Mouse (Mus musculus) liver, postnatal 0 days (tissue): ENCODE data around the gene Trpc1. TPM values are rescaled to one million over a fixed set of nuclear protein-coding genes. Genes with fewer than 3 reads are reported as not detected.

ENCODE experiments used
- ATAC-seq: fragments of 200-750 bp; cut with Nextera tagmentation; 2 replicates; pipeline ENCODE4 v1.8.0; 2017; ENCODE audit warnings: mild to moderate bottlenecking, moderate library complexity
- DNase-seq: peaks from one replicate; pipeline ENCODE4 v3.0.0-alpha.2; 2016
- H3K27ac ChIP-seq: fragments of 300-500 bp; sonication (generic); 2 replicates; pipeline ENCODE4 v1.5.1; 2014; ENCODE audit warnings: antibody characterized with exemption, moderate library complexity, mild to moderate bottlenecking, low read depth
- H3K27me3 ChIP-seq: fragments of 300-500 bp; sonication (generic); 2 replicates; pipeline ENCODE4 v1.6.1; 2014; ENCODE audit warnings: low read length, control low read depth, mixed read lengths; ENCODE audit not compliant: insufficient read depth
- H3K36me3 ChIP-seq: fragments of 300-500 bp; sonication (generic); replicated peaks from 2 replicates; pipeline ENCODE4 v1.6.1; 2014; ENCODE audit warnings: mild to moderate bottlenecking, control low read depth, low read length, moderate library complexity, mixed read lengths; ENCODE audit not compliant: insufficient read depth
- H3K4me1 ChIP-seq: fragments of 300-500 bp; sonication (generic); 2 replicates; pipeline ENCODE4 v1.6.1; 2014; ENCODE audit warnings: antibody characterized with exemption, mild to moderate bottlenecking, control low read depth; ENCODE audit not compliant: insufficient read depth
- H3K4me2 ChIP-seq: fragments of 300-500 bp; sonication (generic); 2 replicates; pipeline ENCODE4 v1.6.1; 2014; ENCODE audit warnings: low read depth, mild to moderate bottlenecking, low read length, moderate library complexity, mixed read lengths
- H3K4me3 ChIP-seq: fragments of 300-500 bp; sonication (generic); 2 replicates; pipeline ENCODE4 v1.5.1; 2014; ENCODE audit warnings: low read depth, low read length
- H3K9ac ChIP-seq: fragments of 300-500 bp; sonication (generic); replicated peaks from 2 replicates; pipeline ENCODE4 v1.6.1; 2014; ENCODE audit warnings: mild to moderate bottlenecking, moderate library complexity
- H3K9me3 ChIP-seq: fragments of 300-500 bp; sonication (generic); 2 replicates; pipeline ENCODE4 v1.6.1; 2016; ENCODE audit warnings: mild to moderate bottlenecking, control low read depth, low read length, mixed read lengths
- CTCF ChIP-seq: sonication (generic); IDR thresholded peaks from 2 replicates; pipeline ENCODE4 v1.5.1; 2016; ENCODE audit warnings: antibody characterized with exemption, low read depth
- EP300 ChIP-seq: IDR thresholded peaks from 2 replicates; pipeline ENCODE4 v1.6.1; 2016; ENCODE audit warnings: antibody characterized with exemption, low read depth, mild to moderate bottlenecking
- WGBS: fragments of 180-500 bp; shearing (Covaris S2); extraction: QIAGEN DNeasy Blood & Tissue Kit; methylation state at CpG from one replicate; pipeline ENCODE4 v1.1.7; 2014; ENCODE audit not compliant: insufficient replicate concordance; 5-methylcytosine and 5-hydroxymethylcytosine counted together
- polyA plus RNA-seq: library from polyadenylated mRNA; unstranded; fragments of >200 nt; fragmentation: Nextera tagmentation; extraction: Ambion mirVana; gene quantifications from 2 replicates; pipeline ENCODE4 v1.2.1, GENCODE M21; 2015

Trpc1 gene
- polyA plus RNA-seq, 1 experiment from 2014 or later = 1.2 TPM

- Histone ChIP-seq H3K27ac (no peak overlapping the region), H3K4me3 (no peak overlapping the region), H3K4me1 (no peaks in the 10 kb centered on the region), H3K36me3 (peaks cover 2% of the 10 kb centered on the region; the same call in 1 of the 2 replicates), H3K9me3 (no peaks in the 10 kb centered on the region), H3K4me2 (no peak overlapping the region), H3K9ac (no peak overlapping the region), H3K27me3 (no peaks in the 10 kb centered on the region)
- DNase-seq = no peak
- TF ChIP-seq EP300 = no peak
- no peak for ATAC-seq
- WGBS = 78% methylated on average over 5 of the region's 5 CpGs
Measured at GRCm38 (mm10) chr9:95705371-95705770, 44.8 kb downstream of the Trpc1 start.

DNA sequence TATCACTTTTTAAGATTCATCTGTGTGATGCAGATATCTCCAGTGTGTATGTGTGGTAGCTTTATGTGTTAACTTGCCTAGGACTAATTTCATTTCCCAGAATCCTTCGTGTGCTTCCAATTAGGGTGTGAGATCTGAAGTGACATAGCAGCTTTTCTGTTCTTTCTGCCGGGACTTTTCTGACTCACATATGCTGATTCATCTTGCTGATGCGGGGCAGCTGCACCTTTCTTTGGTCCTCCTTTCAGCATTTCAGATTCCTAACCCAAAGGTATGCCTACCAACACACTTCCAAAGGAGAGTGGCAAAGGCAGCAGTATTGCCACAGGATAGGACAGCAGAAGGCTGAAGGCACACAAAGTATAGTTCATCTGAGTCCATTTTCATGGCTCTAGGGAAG lies 46.1 kb downstream of the Trpc1 start:
- 0 out of 2 replicates have a peak, but pooled peaks cover 2% of the 10 kb centered on the region for H3K36me3 ChIP-seq
- no peak overlapping the region for H3K9ac ChIP-seq
- no peak overlapping the region for H3K4me3 ChIP-seq
- no peak for ATAC-seq
- WGBS = 61% methylated on average over 3 of the region's 3 CpGs
- no peak for DNase-seq
- H3K4me1 ChIP-seq = no peaks in the 10 kb centered on the region
- H3K4me2 ChIP-seq = no peak overlapping the region
- no peak overlapping the region for H3K27ac ChIP-seq
- no peak for TF ChIP-seq EP300
- TF ChIP-seq CTCF = no peak
- H3K27me3 ChIP-seq = no peaks in the 10 kb centered on the region
- H3K9me3 ChIP-seq = no peaks in the 10 kb centered on the region

GRCm38 (mm10) chr9:95699273-95699672 lies 50.9 kb downstream of the Trpc1 start:
- Histone ChIP-seq H3K4me1 (no peaks in the 10 kb centered on the region), H3K9me3 (no peaks in the 10 kb centered on the region), H3K27ac (no peak overlapping the region), H3K4me2 (no peak overlapping the region), H3K36me3 (no peaks in the 10 kb centered on the region), H3K9ac (no peak overlapping the region), H3K4me3 (no peak overlapping the region), H3K27me3 (no peaks in the 10 kb centered on the region)
- DNase-seq (no peak), ATAC-seq (0 out of 2 replicates have a peak, but pooled peaks have one; percentile 36)
- no peak for TF ChIP-seq EP300
- TF ChIP-seq CTCF = no peak
- whole genome bisulfite sequencing = 49% methylated on average over 4 of the region's 4 CpGs

DNA sequence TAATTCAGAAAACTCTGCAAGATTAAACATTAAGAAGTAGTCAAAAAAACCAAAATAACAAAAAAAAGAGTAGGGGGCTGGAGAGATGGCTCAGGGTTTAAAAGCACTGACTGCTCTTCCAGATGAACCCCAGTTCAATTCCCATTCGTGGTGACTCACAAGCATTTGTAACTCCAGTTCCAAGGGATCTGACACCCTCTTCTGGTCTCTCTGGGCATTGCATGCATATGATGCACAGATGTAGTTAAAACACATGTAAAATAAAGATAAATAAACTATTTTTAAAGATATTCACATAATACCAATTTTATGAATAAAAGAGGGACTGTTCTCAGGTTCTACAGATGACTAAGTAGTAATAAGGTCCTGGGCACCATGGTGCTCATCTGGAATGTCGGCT lies 52.4 kb downstream of the Trpc1 start:
- Histone ChIP-seq H3K36me3 (no peaks in the 10 kb centered on the region), H3K4me2 (no peak overlapping the region), H3K27me3 (no peaks in the 10 kb centered on the region), H3K9ac (no peak overlapping the region), H3K4me3 (no peak overlapping the region), H3K4me1 (no peaks in the 10 kb centered on the region), H3K9me3 (no peaks in the 10 kb centered on the region), H3K27ac (no peak overlapping the region)
- WGBS = 51% methylated on average over 2 of the region's 2 CpGs
- DNase-seq (peak; percentile 42), ATAC-seq (no peak)
- TF ChIP-seq EP300 (no peak), CTCF (peak; percentile 69)

DNA sequence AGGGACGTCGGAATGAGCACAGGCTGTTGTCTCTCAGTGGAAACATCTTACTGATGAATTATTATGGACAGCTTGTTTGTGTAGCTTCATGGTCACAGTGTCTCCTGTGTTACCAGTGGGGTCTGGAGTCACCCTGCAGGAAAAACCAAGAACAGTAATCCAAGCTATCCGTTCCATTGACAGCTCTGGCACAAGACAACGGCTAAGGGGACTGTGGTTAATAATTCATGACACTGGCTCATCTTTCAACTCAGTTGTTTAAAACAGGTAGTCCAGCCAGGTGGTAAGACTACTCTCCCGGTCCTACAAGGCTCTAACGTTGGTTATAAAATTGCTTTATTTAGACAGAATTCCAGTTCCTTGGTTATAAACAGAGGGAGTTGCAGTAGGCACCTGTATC lies 53.6 kb downstream of the Trpc1 start:
- WGBS = 67% methylated on average over 6 of the region's 6 CpGs
- no peaks in the 10 kb centered on the region for H3K36me3 ChIP-seq
- DNase-seq (no peak), ATAC-seq (no peak)
- H3K9me3 ChIP-seq = no peaks in the 10 kb centered on the region
- no peaks in the 10 kb centered on the region for H3K4me1 ChIP-seq
- H3K4me2 ChIP-seq = no peak overlapping the region
- TF ChIP-seq EP300 (no peak), CTCF (no peak)
- no peaks in the 10 kb centered on the region for H3K27me3 ChIP-seq
- H3K4me3 ChIP-seq = no peak overlapping the region
- no peak overlapping the region for H3K27ac ChIP-seq
- H3K9ac ChIP-seq = no peak overlapping the region

DNA sequence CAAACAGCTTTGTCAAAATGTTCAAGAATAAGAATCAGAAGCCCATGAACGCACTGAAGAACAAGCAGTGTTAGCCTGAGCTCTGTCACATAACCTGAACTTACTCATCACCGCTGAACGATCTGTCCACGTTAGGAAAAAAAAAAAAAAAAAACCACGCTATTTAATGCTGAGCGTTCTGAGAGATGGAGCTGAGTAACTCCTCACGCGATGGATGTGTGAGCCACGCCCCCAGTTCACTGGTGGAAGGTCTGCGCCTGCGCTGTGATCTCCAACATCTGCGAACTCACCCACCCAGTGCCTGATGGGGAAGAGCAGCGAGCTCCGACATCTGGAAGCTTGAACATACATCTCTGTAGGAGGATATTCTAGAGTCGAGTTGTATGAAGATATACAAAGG lies 55.2 kb downstream of the Trpc1 start:
- no peak for ATAC-seq
- WGBS = 78% methylated on average over 15 of the region's 15 CpGs

DNA sequence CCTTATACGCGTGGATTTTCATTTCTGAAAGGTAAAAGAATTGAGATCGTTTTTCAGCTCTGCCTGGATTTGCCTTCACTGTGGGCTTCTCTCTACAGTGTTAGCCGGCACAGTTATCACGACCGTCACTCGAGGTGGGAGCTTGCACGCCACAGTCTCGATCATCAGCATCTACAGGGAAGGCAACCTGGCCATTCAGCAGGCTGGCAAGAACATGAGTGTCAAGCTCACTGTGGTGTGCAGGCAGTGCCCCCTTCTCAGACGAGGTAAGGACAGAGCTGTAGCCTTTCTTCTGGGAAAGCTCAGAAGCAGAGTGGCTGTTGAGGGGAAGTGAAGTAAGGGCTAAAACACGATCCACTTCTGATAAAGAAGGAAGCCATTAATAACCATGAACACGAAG lies 55.6 kb downstream of the Trpc1 start:
- H3K9ac ChIP-seq = no peak overlapping the region
- H3K27me3 ChIP-seq = no peaks in the 10 kb centered on the region
- H3K27ac ChIP-seq = no peak overlapping the region
- TF ChIP-seq CTCF (no peak), EP300 (no peak)
- 58% methylated on average over 12 of the region's 12 CpGs for WGBS
- H3K36me3 ChIP-seq = no peaks in the 10 kb centered on the region
- no peak overlapping the region for H3K4me2 ChIP-seq
- DNase-seq = no peak
- H3K9me3 ChIP-seq = no peaks in the 10 kb centered on the region
- no peaks in the 10 kb centered on the region for H3K4me1 ChIP-seq
- no peak for ATAC-seq
- H3K4me3 ChIP-seq = no peak overlapping the region

More for the DNA sequence above, 55.2 kb downstream of the Trpc1 start:
- no peaks in the 10 kb centered on the region for H3K9me3 ChIP-seq
- DNase-seq = no peak
- H3K9ac ChIP-seq = no peak overlapping the region
- TF ChIP-seq CTCF = no peak
- no peak for TF ChIP-seq EP300
- no peaks in the 10 kb centered on the region for H3K4me1 ChIP-seq
- no peaks in the 10 kb centered on the region for H3K27me3 ChIP-seq
- no peak overlapping the region for H3K27ac ChIP-seq
- H3K4me3 ChIP-seq = no peak overlapping the region
- H3K4me2 ChIP-seq = no peak overlapping the region
- no peaks in the 10 kb centered on the region for H3K36me3 ChIP-seq
